Mouse (Mus musculus) megakaryocyte, embryonic 14.5 days (primary cell): ENCODE data around the gene Ahcyl2.

Source experiments
- FLI1 ChIP-seq: IDR thresholded peaks from 2 replicates; pipeline ENCODE4 v1.6.1; 2012; ENCODE audit warnings: low read length, inconsistent platforms, mixed read lengths
- GATA1 ChIP-seq: IDR thresholded peaks from 3 replicates; pipeline ENCODE4 v1.6.1; 2012; ENCODE audit warnings: mixed read lengths, low read length, inconsistent platforms, borderline replicate concordance

GRCm38 (mm10) chr6:29721890-29722289 lies 45.9 kb upstream of the Ahcyl2 start:
- TF ChIP-seq FLI1, result no peak
- TF ChIP-seq GATA1, result no peak
